Mouse (Mus musculus): ENCODE measurements around the gene Gpr146. TPM values are rescaled to one million over a fixed set of nuclear protein-coding genes. Genes with fewer than 3 reads are reported as not detected.
A peak's percentile ranks its signal among the peaks of the same experiment; 100 is the strongest.

Gene Gpr146
- polyA plus RNA-seq, 1 experiment from 2014 or later, result 13.4 TPM

DNA sequence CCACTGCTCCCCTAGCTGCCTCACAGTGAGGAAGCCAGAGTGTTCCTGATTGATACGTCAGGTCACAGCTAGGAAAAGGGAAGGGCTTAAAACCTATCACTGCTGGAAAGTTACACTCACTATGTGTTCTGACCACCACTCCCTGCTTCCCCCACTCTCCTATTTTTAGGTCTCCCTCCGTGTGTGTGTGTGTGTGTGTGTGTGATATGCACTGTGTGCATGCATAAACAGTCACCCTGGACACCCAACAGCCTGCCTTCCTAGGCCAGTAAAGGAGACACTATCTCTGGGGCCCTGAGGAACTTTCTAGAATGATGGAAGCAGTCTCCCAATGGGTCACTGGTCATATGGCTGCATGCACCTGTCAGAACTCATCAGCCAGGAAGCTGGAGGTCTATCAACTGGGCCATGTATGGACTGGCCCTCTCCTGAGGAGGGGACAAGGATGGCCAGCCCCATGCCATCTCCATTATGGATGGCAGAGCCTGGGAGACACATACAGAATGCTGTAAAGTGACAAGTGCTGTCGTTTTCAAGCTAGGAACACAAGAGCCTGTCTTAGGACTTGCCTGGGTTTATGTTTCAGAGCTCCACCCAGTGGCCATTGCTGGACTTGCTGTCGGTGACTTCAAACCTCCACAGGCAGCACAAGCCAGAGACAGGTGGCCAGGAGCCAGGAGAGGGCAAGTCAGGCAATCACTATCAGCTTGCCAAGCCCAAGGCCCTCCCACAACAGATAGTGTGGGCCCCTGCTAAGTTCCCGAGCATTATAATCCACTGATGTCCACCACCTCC, 20.7 kb downstream of the Gpr146 start:
- H3K4me3 ChIP-seq (ENCODE audit: low read depth, low read length), result no peak overlapping the region
- no peak overlapping the region for H3K9ac ChIP-seq (ENCODE audit: low read depth, low read length)
- peaks cover 2% of the 10 kb centered on the region for H3K36me3 ChIP-seq (ENCODE audit: control insufficient read depth, insufficient read depth, low read length)
- H3K27ac ChIP-seq (ENCODE audit: low read depth, low read length), result no peak overlapping the region; the same call in 1 of the 2 replicates
- ATAC-seq (replicated peaks; ENCODE audit: low FRiP score), result peak; percentile 76
- no peaks in the 10 kb centered on the region for H3K27me3 ChIP-seq (replicated peaks; ENCODE audit: control insufficient read depth, insufficient read depth, low read length)
- 28% methylated on average over 5 of the region's 5 CpGs for WGBS
- peaks cover 32% of the 10 kb centered on the region for H3K4me1 ChIP-seq (replicated peaks; ENCODE audit: control insufficient read depth, insufficient read depth, low read length)
- H3K9me3 ChIP-seq (ENCODE audit: control insufficient read depth, low read length), result no peaks in the 10 kb centered on the region
- H3K4me2 ChIP-seq, result no peak overlapping the region
- peak; percentile 81 for DNase-seq (ENCODE audit: low spot score)

DNA sequence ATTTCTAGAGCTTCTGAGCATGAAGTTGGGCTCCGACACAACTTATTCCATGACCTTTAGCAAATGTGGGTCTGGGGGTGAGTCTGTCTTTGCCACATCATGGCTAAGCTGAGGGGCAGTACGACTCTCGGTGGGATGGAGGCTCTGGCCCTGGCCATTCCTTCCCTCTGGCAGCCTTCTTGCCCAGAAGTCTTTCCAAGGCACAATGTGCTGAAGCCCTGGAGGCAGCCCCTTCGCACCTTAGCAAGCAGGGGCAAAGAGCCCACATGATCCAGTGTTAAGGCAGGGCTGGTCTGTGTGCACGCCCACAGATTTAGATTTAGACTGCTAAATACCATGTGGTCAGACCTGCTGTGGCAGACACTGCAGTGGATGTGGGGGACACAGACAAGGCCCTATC, 21.3 kb downstream of the Gpr146 start:
- no peaks in the 10 kb centered on the region for H3K27me3 ChIP-seq (replicated peaks; ENCODE audit: control insufficient read depth, insufficient read depth, low read length)
- DNase-seq (ENCODE audit: low spot score), result no peak
- ATAC-seq (replicated peaks; ENCODE audit: low FRiP score), result no peak
- H3K4me1 ChIP-seq (replicated peaks; ENCODE audit: control insufficient read depth, insufficient read depth, low read length), result peaks cover 33% of the 10 kb centered on the region
- no peak overlapping the region for H3K9ac ChIP-seq (ENCODE audit: low read depth, low read length)
- H3K36me3 ChIP-seq (ENCODE audit: control insufficient read depth, insufficient read depth, low read length), result no peaks in the 10 kb centered on the region
- no peak overlapping the region; the same call in 1 of the 2 replicates for H3K27ac ChIP-seq (ENCODE audit: low read depth, low read length)
- H3K4me2 ChIP-seq, result no peak overlapping the region
- H3K4me3 ChIP-seq (ENCODE audit: low read depth, low read length), result no peak overlapping the region
- WGBS, result 76% methylated on average over 5 of the region's 5 CpGs
- no peaks in the 10 kb centered on the region for H3K9me3 ChIP-seq (ENCODE audit: control insufficient read depth, low read length)

DNA sequence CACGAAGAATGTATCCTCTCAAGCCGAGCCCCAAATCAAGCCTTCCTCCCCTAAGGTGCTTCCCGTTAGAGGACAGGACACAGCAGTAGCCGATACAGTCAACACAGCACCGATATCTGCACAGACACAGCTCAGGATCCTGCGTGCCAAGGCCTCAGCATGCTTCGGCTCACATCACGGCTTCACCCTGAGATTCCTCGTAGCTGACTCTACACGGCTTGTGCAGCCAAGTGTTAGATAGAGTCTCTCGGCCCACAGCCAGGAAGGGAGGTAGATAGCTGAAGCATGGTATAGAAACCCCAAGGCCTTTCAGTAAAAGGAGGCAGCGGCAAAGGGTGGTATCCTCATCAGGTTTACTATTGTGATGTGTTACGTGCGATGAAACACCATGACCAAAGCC, 22.5 kb downstream of the Gpr146 start:
- Histone ChIP-seq H3K27ac (ENCODE audit: low read depth, low read length) (no peak overlapping the region), H3K9me3 (ENCODE audit: control insufficient read depth, low read length) (no peaks in the 10 kb centered on the region), H3K27me3 (replicated peaks; ENCODE audit: control insufficient read depth, insufficient read depth, low read length) (no peaks in the 10 kb centered on the region), H3K4me2 (no peak overlapping the region), H3K9ac (ENCODE audit: low read depth, low read length) (no peak overlapping the region), H3K36me3 (ENCODE audit: control insufficient read depth, insufficient read depth, low read length) (no peaks in the 10 kb centered on the region), H3K4me1 (replicated peaks; ENCODE audit: control insufficient read depth, insufficient read depth, low read length) (peaks cover 33% of the 10 kb centered on the region), H3K4me3 (ENCODE audit: low read depth, low read length) (no peak overlapping the region)
- ATAC-seq (replicated peaks; ENCODE audit: low FRiP score) (no peak), DNase-seq (ENCODE audit: low spot score) (no peak)
- WGBS, result 90% methylated on average over 14 of the region's 14 CpGs

DNA sequence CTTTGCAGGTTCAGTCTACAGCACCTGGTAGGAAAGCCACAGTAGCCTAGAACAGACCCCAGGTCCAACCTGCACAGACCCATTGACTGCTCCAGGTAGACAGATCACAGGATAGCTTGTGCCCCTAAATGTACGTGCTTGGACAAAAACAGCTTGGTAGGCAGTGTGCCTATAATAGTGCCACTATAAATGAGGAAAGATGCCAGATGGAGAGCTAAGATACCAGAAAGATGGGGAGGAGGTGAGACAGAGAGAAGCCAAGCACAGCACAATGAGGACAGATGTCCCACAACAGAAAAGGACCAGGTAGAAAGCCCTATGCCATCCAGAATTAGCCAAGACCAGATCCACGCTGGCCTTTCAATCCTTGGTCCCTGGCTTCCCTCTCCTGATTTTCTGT, 24.6 kb downstream of the Gpr146 start:
- no peak overlapping the region for H3K9ac ChIP-seq (ENCODE audit: low read depth, low read length)
- WGBS, result 89% methylated on average over 2 of the region's 2 CpGs

DNA sequence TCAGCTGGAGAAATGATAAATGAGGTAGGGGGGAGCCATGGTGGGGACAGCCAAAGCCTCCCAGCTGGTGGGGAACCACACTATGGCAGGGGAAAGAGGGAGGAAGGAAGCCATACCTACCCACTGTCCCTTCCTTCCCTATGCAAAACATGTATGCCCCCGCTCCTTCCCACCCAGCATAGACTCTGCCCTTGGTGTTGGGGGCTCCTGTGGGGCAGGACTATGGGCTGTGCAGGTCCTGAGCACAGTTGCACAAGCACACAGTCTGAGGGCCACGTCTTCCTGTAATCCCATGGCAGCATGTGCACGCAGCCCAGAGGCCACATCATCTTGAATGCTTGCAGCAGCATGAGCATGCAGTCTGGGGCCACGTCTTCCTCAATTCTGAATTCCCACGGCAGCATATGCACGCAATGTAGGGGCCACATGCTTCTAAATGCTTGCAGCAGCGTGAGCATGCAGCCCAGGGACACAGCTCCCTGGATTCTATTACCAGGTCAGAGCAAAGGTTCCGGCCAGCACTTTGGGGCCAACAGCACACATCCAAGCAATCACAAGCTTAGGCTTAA, 26.3 kb downstream of the Gpr146 start:
- Histone ChIP-seq H3K27me3 (replicated peaks; ENCODE audit: control insufficient read depth, insufficient read depth, low read length) (no peaks in the 10 kb centered on the region), H3K9ac (ENCODE audit: low read depth, low read length) (peak overlapping the region; percentile 46; the same call in 1 of the 2 replicates), H3K4me1 (replicated peaks; ENCODE audit: control insufficient read depth, insufficient read depth, low read length) (peaks cover 32% of the 10 kb centered on the region), H3K36me3 (ENCODE audit: control insufficient read depth, insufficient read depth, low read length) (no peaks in the 10 kb centered on the region), H3K4me2 (no peak overlapping the region), H3K27ac (ENCODE audit: low read depth, low read length) (peak overlapping the region; percentile 71; the same call in 1 of the 2 replicates), H3K9me3 (ENCODE audit: control insufficient read depth, low read length) (no peaks in the 10 kb centered on the region), H3K4me3 (ENCODE audit: low read depth, low read length) (no peak overlapping the region)
- no peak for ATAC-seq (replicated peaks; ENCODE audit: low FRiP score)
- 73% methylated on average over 8 of the region's 8 CpGs for WGBS
- no peak for DNase-seq (ENCODE audit: low spot score)

More for the DNA sequence above, 24.6 kb downstream of the Gpr146 start:
- no peak overlapping the region for H3K27ac ChIP-seq (ENCODE audit: low read depth, low read length)
- H3K4me1 ChIP-seq (replicated peaks; ENCODE audit: control insufficient read depth, insufficient read depth, low read length), result peaks cover 41% of the 10 kb centered on the region
- no peak overlapping the region for H3K4me2 ChIP-seq
- no peaks in the 10 kb centered on the region for H3K9me3 ChIP-seq (ENCODE audit: control insufficient read depth, low read length)
- ATAC-seq (replicated peaks; ENCODE audit: low FRiP score) (no peak), DNase-seq (ENCODE audit: low spot score) (no peak)
- H3K36me3 ChIP-seq (ENCODE audit: control insufficient read depth, insufficient read depth, low read length), result no peaks in the 10 kb centered on the region
- H3K4me3 ChIP-seq (ENCODE audit: low read depth, low read length), result no peak overlapping the region
- no peaks in the 10 kb centered on the region for H3K27me3 ChIP-seq (replicated peaks; ENCODE audit: control insufficient read depth, insufficient read depth, low read length)

DNA sequence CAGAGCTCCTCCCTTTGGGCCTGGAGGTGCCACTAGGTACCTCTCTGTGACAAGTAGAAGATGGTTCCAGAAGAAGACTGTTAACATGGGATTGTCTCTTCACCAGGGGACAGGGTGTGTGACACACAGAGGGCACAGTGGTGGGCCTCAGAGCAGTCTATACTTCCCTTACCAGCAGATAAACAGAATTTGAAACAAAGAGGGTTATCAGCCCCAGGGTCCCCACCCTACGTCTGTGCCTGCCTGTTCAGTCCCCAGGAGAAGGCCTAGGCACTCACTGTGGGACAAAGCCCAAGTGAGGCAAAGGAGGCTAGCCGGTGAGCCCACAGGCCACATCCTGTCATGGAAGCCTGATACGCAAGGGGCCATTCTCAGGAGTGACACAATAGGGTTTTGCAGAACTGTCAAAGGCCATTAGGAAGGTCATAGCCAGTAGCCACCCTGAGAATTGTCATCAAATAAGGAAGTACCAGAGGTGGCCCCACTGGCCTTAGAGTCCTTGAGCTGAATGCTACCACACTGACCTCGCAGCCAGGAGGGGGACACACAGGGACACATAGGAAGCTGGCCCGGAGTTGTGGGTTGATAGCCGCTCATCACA, 27.4 kb downstream of the Gpr146 start, which contains the start of gene C130050O18Rik:
C130050O18Rik (plus strand) TSS at position 480 of the 601 bp plus-strand sequence.
- Histone ChIP-seq H3K36me3 (ENCODE audit: control insufficient read depth, insufficient read depth, low read length) (no peaks in the 10 kb centered on the region), H3K27ac (ENCODE audit: low read depth, low read length) (peak within 1 kb of the TSS; percentile 71), H3K27me3 (replicated peaks; ENCODE audit: control insufficient read depth, insufficient read depth, low read length) (no peaks in the 10 kb centered on the region), H3K9ac (ENCODE audit: low read depth, low read length) (peak within 1 kb of the TSS; percentile 46), H3K4me1 (replicated peaks; ENCODE audit: control insufficient read depth, insufficient read depth, low read length) (peaks cover 29% of the 10 kb centered on the region), H3K4me3 (ENCODE audit: low read depth, low read length) (no peak within 1 kb of the TSS), H3K9me3 (ENCODE audit: control insufficient read depth, low read length) (no peaks in the 10 kb centered on the region), H3K4me2 (peak within 1 kb of the TSS; percentile 16)
- ATAC-seq (replicated peaks; ENCODE audit: low FRiP score) (peak; percentile 87), DNase-seq (ENCODE audit: low spot score) (no peak)
- WGBS, result 43% methylated on average over 6 of the region's 6 CpGs

DNA sequence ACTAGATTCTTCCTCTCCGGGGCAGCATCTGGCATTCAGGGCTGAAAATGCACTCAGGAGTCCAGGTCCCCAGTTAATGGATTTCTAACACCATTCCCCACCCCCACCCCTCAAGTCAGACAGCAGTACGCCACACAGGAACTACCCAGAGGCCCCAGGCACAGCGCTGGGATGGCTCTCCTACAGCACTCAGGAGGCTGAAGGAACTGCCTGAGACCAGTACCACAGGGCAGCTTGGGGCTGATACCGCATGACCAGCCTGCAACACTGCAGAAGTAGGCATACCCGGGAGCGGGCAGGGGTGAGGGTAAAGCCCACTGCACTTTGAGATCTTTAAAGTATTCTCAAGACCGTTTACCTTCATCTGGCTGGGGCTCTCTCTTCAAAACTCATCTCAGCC, 28.0 kb downstream of the Gpr146 start:
- Histone ChIP-seq H3K4me1 (replicated peaks; ENCODE audit: control insufficient read depth, insufficient read depth, low read length) (peaks cover 29% of the 10 kb centered on the region), H3K4me3 (ENCODE audit: low read depth, low read length) (no peak overlapping the region)
- 0 out of 2 replicates have a peak, but pooled peaks have one; percentile 42 for ATAC-seq (replicated peaks; ENCODE audit: low FRiP score)

DNA sequence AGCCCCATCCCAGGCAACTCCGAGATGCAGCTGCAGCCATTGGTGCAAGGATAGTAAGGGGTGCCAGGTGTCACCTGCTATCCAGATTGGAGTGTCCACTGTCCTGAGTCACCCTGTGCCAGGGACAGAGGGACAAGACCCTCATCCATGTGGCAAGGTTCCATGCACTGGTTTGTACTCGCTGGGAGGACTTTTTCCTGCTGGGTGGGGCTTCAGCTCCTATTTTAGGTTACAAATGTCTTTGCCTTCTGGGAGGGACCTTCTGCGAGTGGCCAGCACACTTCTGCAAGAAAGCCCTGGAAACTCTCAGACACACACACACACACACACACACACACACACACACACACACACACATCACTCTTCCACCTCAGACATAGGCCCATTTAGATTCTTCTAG, 28.5 kb downstream of the Gpr146 start:
- Histone ChIP-seq H3K4me1 (replicated peaks; ENCODE audit: control insufficient read depth, insufficient read depth, low read length) (peaks cover 29% of the 10 kb centered on the region), H3K36me3 (ENCODE audit: control insufficient read depth, insufficient read depth, low read length) (no peaks in the 10 kb centered on the region), H3K4me2 (peak overlapping the region; percentile 16), H3K9me3 (ENCODE audit: control insufficient read depth, low read length) (no peaks in the 10 kb centered on the region), H3K9ac (ENCODE audit: low read depth, low read length) (no peak overlapping the region), H3K4me3 (ENCODE audit: low read depth, low read length) (no peak overlapping the region), H3K27ac (ENCODE audit: low read depth, low read length) (peak overlapping the region; percentile 71; the same call in 1 of the 2 replicates), H3K27me3 (replicated peaks; ENCODE audit: control insufficient read depth, insufficient read depth, low read length) (no peaks in the 10 kb centered on the region)
- 54% methylated on average over 3 of the region's 3 CpGs for WGBS
- DNase-seq (ENCODE audit: low spot score) (no peak), ATAC-seq (replicated peaks; ENCODE audit: low FRiP score) (no peak)

More for the DNA sequence above, 28.0 kb downstream of the Gpr146 start:
- Histone ChIP-seq H3K9ac (ENCODE audit: low read depth, low read length) (peak overlapping the region; percentile 46; the same call in 1 of the 2 replicates), H3K36me3 (ENCODE audit: control insufficient read depth, insufficient read depth, low read length) (no peaks in the 10 kb centered on the region), H3K4me2 (peak overlapping the region; percentile 16), H3K27ac (ENCODE audit: low read depth, low read length) (peak overlapping the region; percentile 71; the same call in 1 of the 2 replicates), H3K27me3 (replicated peaks; ENCODE audit: control insufficient read depth, insufficient read depth, low read length) (no peaks in the 10 kb centered on the region), H3K9me3 (ENCODE audit: control insufficient read depth, low read length) (no peaks in the 10 kb centered on the region)
- no peak for DNase-seq (ENCODE audit: low spot score)
- 52% methylated on average over 7 of the region's 7 CpGs for WGBS
